Mouse (Mus musculus) heart, postnatal 25 days (tissue): ENCODE measurements at regions not wholly inside any gene's neighbourhood (a gene's known extent, or its start where the extent isn't known, plus 50 kb on each side); places are given as distances from the start of the nearest gene placed in this dataset.

Source experiments
- DNase-seq: peaks from one replicate; pipeline ENCODE4 v3.0.0; 2022; ENCODE audit warnings: low spot score
- intact Hi-C: fragments of 180-260 bp; cut with DNase I; formaldehyde crosslinking; loops from one replicate; pipeline ENCODE4 v1.15.1; 2025

GRCm38 (mm10) chr4:124349055-124349454 lies 261.5 kb downstream of the 3100002H09Rik start:
- no peak for DNase-seq
- intact Hi-C loops, result no loop called here

- no peak for DNase-seq
- intact Hi-C loops, result no loop called here
Measured at GRCm38 (mm10) chr4:124340073-124340472, 270.5 kb downstream of the 3100002H09Rik start.

GRCm38 (mm10) chr4:124335726-124336125 lies 274.9 kb downstream of the 3100002H09Rik start:
- DNase-seq, result no peak
- intact Hi-C loops, result no loop called here

DNA sequence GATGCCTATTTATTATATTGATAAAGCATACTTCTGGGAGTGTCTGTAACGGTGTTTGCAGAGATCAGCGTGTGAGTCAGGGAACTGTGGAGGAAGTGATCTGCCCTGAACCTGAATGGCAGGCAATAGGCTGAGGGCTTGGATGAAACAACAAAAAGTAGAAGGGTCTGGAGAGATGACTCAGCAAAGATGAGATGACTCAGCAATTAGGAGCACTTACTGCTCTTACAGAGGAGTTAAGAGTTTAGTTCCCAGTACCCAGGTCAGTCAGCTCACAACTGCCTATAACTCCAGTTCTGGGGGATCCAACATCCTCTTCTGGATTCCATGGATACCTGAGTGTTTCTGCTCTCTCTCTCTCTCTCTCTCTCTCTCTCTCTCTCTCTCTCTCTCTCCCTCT lies 277.6 kb downstream of the 3100002H09Rik start:
- DNase-seq, result no peak
- intact Hi-C loops, result no loop called here

DNA sequence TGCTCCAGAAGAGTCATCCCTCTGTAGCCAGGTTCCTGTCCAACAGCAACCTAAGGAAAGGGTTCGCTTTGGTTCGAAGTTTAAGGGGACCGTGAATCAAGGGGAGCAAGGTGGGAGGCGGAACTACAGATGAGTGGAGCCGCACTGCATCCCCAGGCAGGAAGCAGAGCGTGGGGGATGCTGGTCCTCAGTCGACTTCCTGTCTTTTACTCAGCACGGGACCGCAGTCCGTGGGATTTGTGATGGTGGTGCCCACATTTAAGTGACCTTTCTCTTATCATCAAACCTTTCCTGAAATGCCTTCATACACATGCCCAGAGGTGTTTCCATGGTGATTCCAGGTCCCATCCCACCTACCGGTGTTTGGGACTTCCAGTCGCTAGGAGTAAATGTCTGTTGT lies 278.2 kb downstream of the 3100002H09Rik start:
- intact Hi-C loops, result no loop called here
- DNase-seq, result no peak

- no peak for DNase-seq
Measured at GRCm38 (mm10) chr4:124329107-124329771, 281.4 kb downstream of the 3100002H09Rik start.

DNA sequence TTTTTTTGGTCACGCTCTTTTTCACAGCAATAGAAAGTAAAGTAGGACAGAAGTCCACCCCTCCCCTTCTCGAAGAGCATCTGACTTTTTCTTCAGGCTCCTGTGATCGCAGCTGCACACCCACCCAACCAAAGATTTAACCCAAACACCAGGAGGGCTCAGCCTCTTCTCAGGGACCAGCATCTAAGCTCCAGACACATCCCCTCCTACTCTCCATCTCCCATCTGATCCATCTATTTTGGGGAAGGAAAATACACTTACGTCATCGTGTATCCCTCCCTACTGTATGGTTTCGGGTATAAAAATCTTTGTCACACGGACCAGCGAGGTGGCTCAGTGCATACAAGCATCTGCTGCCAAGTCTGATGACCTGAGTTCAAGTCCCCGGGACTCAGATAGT lies 284.3 kb downstream of the 3100002H09Rik start:
- DNase-seq, result no peak
- intact Hi-C loops, result no loop called here

More at GRCm38 (mm10) chr4:124329107-124329771, 281.4 kb downstream of the 3100002H09Rik start:
- intact Hi-C loops, result no loop called here

- DNase-seq, result no peak
- intact Hi-C loops, result no loop called here
Measured at GRCm38 (mm10) chr4:124323589-124323988, 287.0 kb downstream of the 3100002H09Rik start.

DNA sequence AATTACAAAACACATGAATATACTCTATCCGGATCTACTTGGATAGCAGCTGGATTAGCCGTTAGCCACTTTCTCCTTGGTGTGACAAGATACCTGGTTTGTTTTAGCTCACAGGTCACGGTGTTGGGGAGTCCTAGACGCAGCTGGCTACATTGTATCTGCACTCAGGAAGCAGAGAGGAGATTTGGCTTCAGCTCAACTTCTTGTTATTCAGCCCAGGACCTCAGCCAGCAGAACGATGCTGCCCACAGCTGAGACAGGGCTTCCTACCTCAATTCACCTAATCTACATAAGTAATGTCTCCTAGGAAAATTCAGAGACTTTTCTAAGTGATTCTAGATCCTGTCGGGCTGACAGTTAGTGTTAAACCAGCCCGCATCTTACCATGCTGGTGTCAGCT lies 289.4 kb downstream of the 3100002H09Rik start:
- intact Hi-C loops, result no loop called here
- no peak for DNase-seq

- no peak for DNase-seq
Measured at GRCm38 (mm10) chr4:124317042-124317441, 293.6 kb downstream of the 3100002H09Rik start.

GRCm38 (mm10) chr4:124311657-124312056 lies 298.9 kb downstream of the 3100002H09Rik start:
- intact Hi-C loops, result no loop called here
- DNase-seq, result no peak

More at GRCm38 (mm10) chr4:124317042-124317441, 293.6 kb downstream of the 3100002H09Rik start:
- intact Hi-C loops, result no loop called here

DNA sequence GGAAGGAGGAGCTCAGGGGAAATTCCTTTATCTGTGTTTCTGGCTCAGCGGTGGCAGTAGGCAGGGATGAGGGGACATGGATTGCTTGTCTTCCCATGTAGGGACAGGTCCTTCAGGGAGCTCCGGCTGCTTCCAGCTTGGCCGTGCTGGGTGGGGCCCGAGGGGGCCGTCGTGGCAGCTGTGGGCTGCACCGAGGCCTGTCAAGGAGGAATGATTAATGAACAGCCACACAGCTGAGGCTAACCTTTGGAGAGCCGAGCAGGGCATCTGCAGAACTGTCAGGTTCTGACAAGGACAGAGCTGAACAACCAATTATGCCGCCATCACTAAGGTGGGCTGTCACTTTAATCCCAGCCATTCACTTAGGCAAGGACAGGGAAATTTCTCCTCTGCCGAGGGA lies 300.0 kb downstream of the 3100002H09Rik start:
- intact Hi-C loops, result no loop called here

GRCm38 (mm10) chr4:124305871-124306555 lies 304.6 kb downstream of the 3100002H09Rik start:
- intact Hi-C loops, result no loop called here
- DNase-seq, result no peak

More for the DNA sequence above, 300.0 kb downstream of the 3100002H09Rik start:
- DNase-seq, result no peak

DNA sequence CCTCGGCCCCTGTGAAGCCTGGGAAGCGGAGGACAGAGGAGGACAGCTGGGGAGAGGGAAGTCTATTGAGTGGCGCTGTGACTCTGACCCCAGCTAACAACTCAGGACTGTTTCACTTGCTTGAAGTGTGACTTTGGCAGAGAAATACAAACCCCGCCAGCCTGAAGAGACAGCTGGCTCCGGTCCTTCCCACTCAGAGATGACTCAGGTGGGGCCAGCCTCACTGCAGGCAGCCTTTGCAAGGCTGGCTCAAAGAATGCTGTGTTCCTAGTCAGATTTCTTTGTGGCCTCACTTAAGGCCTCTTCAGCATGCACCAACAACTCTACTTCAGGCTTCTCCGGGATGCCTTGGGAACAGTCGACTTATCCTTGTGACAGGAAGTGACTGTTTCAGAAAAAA lies 307.7 kb downstream of the 3100002H09Rik start:
- no peak for DNase-seq
- intact Hi-C loops, result no loop called here

DNA sequence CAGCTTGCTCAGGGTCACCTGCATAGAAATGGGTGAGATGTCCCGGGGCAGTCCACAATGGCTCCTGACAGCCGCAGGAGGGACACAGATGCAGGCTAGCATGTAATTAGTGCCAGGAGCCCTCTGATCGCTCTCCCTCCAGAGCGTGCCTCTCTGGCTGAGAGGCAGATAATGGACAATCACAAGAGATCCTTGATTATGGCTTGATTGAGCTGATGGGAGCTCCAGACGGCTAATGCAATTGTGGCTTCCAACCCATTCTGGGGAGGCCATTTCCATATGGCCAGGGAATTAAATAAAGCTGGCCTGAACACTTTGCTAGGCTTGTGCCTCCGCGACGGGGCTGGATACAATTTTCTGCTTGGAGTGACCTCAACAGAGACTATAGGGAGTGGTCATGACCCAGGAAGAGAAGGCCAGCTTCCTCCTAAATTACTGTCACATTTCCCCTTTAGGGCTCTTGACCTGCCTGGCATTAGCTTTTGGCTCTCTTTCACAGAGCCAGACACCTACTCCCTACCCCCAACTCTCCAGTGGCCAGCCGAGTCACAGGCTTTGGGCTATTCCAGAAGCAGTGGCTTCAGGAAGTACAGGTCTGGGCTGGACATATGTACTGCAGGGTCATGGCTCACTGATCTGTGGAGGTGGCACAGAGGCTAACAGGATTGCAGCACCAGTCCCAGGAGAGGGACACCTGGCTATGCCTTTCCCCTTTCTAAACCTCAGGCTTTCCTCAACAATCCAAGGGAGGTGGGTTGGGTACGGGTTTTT lies 311.8 kb downstream of the 3100002H09Rik start:
- DNase-seq, result no peak
- intact Hi-C loops, result no loop called here

- intact Hi-C loops, result no loop called here
- DNase-seq, result no peak
Measured at GRCm38 (mm10) chr4:124292254-124292653, 318.3 kb downstream of the 3100002H09Rik start.

GRCm38 (mm10) chr4:124291767-124292166 lies 318.8 kb downstream of the 3100002H09Rik start:
- intact Hi-C loops, result no loop called here
- DNase-seq, result no peak

DNA sequence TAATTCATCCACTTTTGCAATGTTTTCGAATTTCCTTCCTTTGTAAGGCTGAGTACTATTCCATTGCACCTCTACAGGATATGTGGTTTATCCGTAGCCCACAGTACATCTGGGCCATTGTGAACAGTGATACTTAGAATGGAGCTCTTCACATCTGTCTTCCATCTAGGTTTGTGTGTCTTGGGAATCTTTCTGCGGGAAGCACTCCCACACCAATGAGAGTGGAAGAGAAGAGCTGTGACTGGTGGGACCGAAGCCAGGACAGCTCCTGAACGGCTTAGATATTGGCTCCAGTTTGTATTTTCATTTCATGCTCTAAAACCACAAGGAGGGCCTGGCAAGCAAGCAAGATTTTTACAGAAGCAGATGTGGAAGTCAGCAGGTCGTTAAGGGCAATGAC lies 323.1 kb downstream of the 3100002H09Rik start:
- intact Hi-C loops, result no loop called here
- no peak for DNase-seq

- intact Hi-C loops, result no loop called here
- DNase-seq, result no peak
Measured at GRCm38 (mm10) chr4:124278681-124279080, 331.9 kb downstream of the 3100002H09Rik start.

GRCm38 (mm10) chr4:124277456-124278181 lies 333.0 kb downstream of the 3100002H09Rik start:
- intact Hi-C loops, result no loop called here
- DNase-seq, result no peak
